Mouse (Mus musculus): ENCODE measurements at regions not wholly inside any gene's neighbourhood (a gene's known extent, or its start where the extent isn't known, plus 50 kb on each side); places are given as distances from the start of the nearest gene placed in this dataset.

DNA sequence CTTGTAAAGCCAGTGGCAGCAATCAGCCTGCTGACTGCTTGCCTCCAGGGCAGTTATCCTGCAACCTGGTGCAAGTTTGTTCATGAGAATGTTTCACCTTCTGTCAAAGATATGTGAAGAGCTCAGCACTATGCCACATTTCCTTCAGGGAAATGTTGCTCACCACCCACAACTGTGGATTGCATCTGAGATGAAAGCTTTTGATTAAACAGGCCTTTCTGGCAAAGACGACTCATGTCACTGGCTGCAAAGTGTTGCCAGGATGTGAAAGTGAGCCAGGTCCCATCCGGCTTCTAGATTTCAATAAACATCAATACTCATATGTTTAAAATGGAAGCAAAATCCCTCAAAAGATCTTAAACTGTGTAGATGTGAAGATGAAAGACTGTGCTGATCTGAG, 2121.0 kb downstream of the Gm37988 start:
- DNase-seq (ENCODE audit: low spot score in 2 of 2), result no peak

DNA sequence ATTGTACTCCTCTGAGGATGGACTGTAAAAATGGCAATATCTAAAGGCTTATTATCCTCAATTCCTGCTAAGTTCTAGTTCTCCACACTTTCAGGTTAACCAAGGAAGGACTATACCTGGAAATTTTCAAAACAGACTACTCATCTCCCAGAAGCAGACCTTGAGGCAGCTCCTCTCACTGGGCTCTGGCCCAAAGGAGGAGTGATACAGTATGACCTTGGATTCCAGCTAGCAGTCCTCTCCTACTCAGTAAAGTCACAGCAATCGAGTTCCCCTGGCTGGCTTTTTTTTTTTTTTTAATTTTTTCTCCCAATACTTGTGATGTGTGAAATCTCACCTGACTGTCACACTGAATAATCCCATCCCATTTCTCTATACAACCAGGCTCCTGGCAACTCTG, 2124.2 kb downstream of the Gm37988 start:
- DNase-seq (ENCODE audit: low spot score in 2 of 2), result no peak

DNA sequence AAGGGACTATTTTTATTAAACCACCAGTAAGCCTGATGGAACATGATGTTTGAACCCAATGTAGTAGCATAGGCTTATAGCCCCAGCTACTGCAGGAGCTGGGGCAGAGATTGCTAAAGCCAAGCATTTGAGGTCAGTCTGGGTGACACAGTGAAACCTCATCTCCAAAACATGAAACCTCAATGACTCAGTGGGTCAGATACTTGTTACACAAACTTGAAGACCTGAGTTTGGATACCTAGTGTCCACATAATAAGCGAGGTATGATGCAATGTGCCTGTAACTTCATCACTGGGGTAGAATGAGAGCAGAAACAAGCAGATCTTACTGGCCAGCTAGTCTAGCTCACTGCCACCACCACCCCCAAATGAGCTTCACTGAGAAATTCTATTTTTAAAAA, 2162.1 kb downstream of the Gm37988 start:
- no peak for DNase-seq (ENCODE audit: low spot score in 2 of 2)

DNA sequence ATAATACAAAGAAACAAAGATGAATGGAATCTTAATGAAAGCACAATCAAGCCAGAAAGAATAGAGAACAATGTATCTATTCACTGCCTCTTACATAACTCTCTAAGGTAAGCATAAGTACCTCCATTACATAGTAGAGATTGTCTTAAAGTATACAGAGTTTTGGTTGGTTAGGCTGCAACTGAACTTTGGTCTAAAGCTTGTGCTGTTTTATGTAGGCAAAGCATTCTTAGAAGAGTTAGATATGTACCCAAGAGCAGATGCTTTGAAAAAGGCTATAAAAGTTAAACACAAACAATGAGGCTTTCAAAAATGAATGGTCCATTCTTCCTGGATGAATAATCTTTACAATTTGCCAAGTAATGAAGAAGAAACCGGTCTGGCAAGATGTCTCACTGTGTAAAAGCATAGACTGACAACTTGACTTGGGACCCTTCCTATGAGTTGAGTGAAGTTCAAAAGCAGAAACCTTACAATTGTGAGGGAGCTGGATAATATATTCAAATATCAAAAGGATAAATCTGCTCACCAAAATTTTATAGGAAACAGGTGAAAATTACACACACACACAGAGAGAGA, 2166.1 kb downstream of the Gm37988 start:
- DNase-seq (ENCODE audit: low spot score in 2 of 2), result no peak

DNA sequence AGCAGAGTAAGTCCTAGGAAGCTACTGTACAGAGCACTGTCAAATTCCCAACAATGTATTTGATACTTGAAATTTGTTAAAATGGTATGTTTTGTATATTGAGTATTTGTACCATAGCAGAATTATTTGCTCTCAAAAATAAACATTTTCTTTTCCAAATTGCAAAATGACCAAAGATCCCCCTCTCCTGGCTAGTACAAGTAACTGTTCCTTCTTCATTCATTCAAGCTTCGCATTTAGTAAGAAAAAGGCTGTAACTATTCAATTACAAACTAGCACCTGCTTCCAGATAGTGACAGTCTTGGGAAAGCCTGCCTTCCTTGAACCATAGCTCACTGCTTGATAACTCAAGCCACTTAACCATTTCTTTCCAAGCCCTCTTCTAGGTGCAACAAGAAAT, 2171.9 kb downstream of the Gm37988 start:
- DNase-seq (ENCODE audit: low spot score in 2 of 2), result no peak

DNA sequence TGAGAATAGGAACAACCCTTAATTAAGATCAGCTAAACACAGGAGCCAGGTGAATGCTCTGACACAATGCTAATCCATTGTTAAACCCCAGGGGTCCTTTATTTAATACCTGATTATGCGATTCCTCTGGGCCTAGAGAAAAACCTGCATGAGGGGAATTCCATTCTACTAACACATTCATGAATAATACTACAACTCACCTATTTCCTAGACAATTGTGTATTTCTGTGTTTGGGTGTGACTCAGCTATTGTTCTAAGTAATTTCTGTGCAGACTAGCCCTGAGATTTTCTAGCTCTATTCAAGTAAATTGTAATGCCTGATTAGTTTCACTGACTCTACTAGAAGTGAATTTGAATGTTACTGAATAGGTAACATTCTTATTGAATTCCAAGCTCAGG, 2176.5 kb downstream of the Gm37988 start:
- no peak for DNase-seq (ENCODE audit: low spot score in 2 of 2)

DNA sequence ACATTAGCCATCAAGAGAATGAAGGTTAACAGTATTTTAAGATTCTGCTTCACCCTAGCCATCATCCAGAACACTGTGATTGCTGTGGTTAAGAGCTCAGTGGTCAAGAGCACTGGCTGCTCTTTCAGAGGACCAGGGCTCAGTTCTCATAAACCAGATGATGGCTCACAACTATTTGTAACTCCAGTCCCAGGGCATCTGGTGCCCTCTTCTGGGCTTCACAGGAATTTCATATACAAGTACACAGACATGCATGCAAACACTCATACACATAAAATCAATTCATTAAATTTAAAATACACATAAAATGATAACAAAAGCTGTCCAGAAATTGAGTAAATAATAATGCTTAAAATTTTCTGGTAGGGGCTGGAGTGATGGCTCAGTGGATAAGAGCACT, 2189.9 kb downstream of the Gm37988 start:
- DNase-seq (ENCODE audit: low spot score in 2 of 2), result no peak

DNA sequence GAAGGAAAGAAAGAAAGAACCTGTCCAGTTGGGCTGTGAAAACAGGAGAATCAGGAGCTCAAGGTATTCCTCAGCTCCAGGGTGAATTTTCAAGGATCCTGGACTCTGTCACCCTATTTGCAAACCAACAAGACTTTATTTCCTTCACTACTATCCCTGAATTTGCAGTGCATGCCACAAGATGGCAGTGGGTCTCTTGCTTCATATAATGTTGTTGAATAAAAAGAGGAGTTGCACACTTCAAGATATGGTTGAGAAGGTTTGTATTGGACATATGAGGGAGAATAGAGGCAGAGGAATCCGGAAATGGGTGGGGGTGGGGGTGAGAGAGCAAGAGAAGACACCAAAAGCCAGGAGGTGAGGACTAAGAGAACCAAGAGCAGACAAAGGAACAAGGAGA, 2202.5 kb downstream of the Gm37988 start:
- DNase-seq (ENCODE audit: low spot score in 2 of 2), result peak; percentile 54 to 59

All from right cerebral cortex, postnatal 10 days (tissue).